Mouse (Mus musculus): ENCODE measurements around the gene Lbp.
A peak's percentile ranks its signal among the peaks of the same experiment; 100 is the strongest.

Lbp gene

DNA sequence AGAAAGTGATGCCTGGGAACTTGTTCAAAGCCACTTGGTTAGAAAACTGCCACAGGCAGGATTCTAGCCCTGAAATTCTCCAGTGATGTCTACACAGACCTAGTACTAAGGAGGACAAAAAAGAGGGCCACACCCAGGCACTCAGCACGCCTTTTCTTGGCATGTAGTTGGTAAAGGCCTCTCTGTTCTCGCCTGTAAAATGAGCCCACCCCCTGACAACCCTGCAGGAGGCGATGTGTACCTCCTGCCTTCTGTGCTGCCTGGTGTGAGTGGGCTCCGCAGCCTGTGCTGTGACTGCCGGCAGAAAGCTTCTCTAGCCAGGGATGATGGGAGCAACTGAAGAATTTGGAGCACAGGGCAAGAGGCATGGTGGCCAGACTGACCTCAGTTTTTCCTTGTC is 2.0 kb downstream of the Lbp start:
- DNase-seq (ENCODE audit: low read depth, low spot score): no peak

DNA sequence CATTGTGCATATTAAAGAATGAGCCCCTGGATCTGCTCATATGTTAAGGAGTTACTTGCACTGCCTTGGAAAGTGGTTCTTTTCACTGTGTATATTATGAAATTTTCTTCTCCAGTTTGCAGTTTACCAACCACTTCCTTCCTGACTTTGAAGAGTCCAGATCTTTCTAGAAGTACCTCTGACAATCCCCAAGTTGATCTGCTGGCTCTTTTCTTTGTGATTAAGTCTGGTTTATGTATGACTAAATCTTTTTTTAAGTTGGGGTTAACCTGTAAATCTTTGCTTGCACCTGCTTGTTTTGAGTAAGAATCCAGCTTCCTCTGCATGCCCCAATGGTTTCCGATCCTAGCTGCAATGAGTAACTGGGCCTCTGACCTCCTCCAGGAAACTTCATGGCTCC is 6.8 kb downstream of the Lbp start:
- no peak for DNase-seq (ENCODE audit: low read depth, low spot score)

DNA sequence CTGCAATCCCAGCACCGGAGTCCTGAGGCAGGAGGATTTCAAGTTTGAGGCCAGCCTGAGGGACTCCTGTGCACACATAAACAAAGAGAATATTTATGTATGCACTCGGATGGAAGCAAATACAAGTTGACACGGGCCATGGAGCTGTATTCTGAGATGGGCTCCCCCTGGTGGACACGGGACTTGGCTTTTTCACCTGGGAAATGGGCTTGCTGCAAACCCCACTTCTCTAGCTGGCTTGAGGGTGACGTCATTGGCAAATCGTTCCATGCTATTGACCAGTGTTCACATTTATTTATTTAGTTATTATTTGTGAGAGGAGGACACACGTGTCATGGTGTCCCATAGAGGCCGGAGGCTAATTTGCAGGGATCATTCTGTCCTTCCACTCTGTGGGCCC is 10.1 kb downstream of the Lbp start:
- DNase-seq (ENCODE audit: low read depth, low spot score): peak; percentile 54

DNA sequence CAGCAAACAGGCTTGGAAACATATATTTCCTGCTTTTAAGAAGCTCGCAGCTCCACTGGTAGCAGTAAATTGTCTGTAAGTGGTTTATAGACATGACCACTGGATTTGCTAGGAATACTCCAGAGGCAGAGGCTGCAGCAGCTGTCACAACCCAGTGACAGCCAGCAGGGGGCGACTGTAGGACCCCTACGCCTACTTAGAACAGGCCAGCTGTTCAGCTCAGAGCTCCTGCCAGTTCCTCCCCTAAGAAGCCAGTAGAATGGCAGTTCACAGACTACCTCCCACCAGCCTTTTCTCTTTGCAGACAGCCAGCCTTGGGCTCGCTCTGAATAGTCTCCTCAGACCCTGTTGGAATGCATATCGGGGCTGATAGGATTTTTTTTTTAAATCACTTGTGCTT is 10.7 kb downstream of the Lbp start:
- DNase-seq (ENCODE audit: low read depth, low spot score): peak; percentile 70

- DNase-seq (ENCODE audit: low read depth, low spot score): no peak
These were observed 15.3 kb downstream of the Lbp start for GRCm38 (mm10) chr2:158321596-158321995.

DNA sequence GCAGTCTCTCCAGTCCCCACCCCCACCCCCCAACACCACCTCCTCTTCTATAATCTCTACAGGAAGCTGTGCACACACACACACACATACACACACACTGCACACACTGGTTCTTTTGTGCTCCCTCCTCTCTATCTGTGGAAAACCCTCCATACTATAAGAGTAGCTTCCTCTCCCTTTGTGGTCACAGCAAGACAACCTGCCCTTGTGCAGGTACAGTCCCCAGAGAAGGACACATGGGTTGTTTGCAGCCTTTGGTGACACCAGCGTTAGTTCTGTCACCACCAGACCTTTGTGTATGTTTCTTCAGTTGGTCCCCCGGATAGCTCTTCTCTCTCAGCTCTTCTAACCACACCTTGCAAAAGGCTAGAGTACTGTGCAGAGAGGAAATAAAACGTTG is 16.6 kb downstream of the Lbp start:
- no peak for DNase-seq (ENCODE audit: low read depth, low spot score)

GRCm38 (mm10) chr2:158324531-158325190 is 18.4 kb downstream of the Lbp start:
- DNase-seq (ENCODE audit: low read depth, low spot score): peak; percentile 46

GRCm38 (mm10) chr2:158325609-158326008 is 19.3 kb downstream of the Lbp start:
- DNase-seq (ENCODE audit: low read depth, low spot score): no peak

DNA sequence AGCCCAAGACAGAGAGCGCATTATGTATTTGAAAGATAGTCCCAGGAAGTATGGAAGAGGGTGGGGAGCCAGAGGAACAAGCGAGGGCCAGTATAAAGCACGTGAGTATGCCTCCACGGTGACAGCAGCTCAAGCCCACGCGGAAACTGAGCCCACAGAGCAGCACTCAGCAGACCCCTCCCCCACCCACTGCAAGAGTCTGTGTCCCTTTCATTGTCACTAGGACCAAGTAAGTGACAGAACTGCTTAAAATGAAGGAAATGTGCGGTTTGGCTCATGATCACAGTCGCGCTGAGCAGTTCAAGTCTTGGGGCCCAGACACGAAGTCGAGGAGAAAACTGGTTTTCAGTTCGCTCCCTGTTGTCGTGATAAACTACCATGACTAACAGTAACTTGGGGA is 28.1 kb downstream of the Lbp start:
- DNase-seq (ENCODE audit: low read depth, low spot score): no peak

DNA sequence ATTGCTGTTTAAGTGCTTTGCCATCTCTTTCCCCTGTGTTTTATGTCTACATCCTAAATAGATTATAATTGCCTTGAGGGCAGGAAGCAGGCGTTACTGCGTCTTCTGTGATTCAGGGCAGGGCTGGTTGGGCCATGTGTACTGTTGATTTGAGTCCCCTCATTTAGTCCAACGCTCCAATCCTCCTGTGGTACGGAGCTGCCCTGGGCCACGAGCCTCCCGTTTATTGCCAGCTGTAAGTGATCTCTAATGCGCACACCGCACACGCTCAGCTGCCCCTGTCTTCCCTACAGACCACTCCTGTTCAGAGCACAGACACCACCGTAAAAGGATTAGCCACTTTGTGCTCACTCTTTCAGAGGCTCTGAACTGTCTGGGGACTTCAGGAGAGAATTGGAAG is 31.4 kb downstream of the Lbp start:
- no peak for DNase-seq (ENCODE audit: low read depth, low spot score)

DNA sequence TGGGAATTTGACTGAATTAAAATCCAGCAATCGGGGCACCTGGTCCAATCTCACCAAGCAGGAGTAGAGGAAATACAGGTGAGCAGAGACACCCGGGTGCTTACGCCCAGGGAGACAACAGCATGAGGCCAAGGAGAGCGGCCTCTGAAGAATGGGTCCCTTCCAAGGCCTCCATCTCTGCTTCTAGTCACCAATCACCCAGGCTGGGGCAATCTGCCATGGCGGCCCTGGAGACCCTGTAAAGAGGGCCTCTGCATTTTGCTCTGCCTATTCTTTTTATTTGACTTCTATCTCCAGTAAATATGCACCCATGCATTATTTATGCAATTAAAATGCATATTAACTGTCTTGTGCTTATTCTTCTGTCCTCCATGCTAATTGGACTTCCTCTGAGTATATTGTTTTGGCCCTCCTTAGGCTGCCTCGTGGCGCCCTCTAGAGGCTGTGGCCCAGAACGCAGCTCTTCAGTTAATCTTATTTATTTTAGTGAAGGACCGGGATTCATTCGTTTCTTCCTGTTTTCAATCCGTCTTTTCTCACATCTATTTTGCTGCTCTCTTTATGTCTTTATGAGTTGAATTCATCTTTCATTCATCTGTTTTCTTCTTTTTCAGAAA is 33.8 kb downstream of the Lbp start:
- peak; percentile 56 for DNase-seq (ENCODE audit: low read depth, low spot score)

DNA sequence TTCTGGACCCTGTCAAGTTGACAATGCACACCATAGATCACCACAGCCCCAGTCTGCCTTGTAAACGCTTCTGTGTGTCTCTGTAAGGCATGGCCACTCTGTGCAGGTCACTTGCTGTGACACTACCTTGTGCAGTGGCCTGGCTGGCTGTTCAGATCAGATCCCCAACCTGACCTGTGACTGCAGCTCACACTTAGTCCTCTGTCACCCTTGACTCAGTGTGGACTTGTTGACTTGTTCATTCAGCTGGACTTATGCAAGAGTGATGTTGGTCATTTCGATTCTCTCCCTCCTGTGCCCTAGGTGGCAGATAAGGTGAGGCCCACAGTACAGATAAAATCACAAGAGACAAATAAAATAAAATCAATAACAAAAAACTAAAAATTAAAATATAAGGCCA is 35.0 kb downstream of the Lbp start:
- DNase-seq (ENCODE audit: low read depth, low spot score): no peak

GRCm38 (mm10) chr2:158343495-158343894 is 37.2 kb downstream of the Lbp start:
- DNase-seq (ENCODE audit: low read depth, low spot score): no peak

DNA sequence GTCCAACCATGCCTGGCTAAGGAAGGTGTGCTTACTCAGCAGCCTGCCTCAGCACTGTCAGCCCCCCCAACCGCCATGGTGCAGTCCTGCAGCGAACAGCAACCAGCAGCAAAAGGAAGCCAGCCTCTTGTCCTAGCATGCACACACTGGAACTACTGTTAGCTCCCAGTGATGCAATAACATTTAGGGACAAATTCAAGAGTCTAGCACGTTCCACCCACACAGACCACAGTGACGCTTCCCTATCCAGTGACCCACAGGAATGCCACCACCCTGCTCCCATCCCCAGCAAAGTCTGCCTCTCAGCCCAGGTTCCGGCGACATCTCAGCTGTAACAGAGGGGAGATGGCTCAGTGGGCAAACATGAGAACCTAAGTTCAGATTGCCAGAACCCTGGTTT is 40.2 kb downstream of the Lbp start:
- DNase-seq (ENCODE audit: low read depth, low spot score): no peak

- DNase-seq (ENCODE audit: low read depth, low spot score): peak; percentile 73
These were observed 41.6 kb downstream of the Lbp start for GRCm38 (mm10) chr2:158347868-158348267.

DNA sequence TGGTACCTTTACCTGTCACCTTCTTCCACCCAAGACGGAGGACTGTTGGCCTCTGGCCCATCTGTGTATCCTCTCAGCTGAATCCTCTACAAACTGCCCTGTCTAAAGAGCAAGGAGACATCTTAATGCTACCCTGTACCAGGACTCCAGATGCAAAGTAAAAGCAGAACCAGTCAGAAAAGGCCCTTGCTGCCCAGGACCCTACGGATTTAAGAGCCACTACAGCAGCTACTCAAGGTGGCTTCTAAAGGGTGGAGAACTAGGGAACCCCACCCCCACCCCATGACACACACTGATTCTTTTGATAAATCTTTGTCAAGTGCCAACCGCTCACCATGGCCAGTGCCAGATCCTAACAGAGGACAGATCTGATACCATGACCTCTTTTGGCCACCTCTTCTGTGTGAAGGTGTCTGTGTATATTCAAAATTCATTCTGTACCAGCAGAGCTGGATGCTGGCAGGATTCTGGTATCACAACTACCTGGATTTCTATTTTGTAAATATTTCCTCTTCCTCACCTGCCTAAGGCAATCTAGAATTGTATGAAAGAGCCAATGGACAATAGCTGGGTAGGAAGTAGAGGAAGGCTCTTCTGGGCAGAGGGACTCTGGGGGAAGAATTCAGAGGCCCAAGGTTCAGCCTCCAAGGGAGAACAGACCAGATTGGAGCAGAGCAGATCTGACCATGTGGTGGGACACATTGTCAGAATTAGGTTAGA is 46.7 kb downstream of the Lbp start:
- no peak for DNase-seq (ENCODE audit: low read depth, low spot score)

- DNase-seq (ENCODE audit: low read depth, low spot score): no peak
These were observed 48.2 kb downstream of the Lbp start for GRCm38 (mm10) chr2:158354348-158355114.

GRCm38 (mm10) chr2:158355238-158355637 is 48.9 kb downstream of the Lbp start:
- DNase-seq (ENCODE audit: low read depth, low spot score): no peak

DNA sequence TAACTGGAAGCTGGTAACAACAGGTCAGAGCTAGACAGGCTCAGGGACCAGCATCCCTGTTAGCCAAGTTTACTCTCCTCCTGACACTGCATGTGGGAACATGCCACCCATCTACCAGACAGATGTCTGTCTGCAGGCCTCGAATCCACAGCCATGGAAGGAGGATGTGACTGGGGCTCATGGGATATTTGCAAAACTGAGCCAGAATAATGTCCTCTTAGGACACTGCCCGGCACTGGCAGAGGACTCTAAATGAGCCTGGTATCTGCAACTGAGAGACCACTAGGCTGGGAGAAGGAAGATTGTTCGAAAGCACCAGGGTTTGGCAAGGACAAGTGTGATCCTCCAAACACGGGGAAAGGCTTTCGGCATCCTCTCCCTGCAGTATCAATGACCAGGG is 49.8 kb downstream of the Lbp start:
- DNase-seq (ENCODE audit: low read depth, low spot score): no peak

GRCm38 (mm10) chr2:158359757-158360620 is 53.7 kb downstream of the Lbp start:
- DNase-seq (ENCODE audit: low read depth, low spot score): no peak
